Mouse (Mus musculus): ENCODE measurements around the gene Stk40. TPM values are rescaled to one million over a fixed set of nuclear protein-coding genes. Genes with fewer than 3 reads are reported as not detected.
"Not testable (repeated sequence)": the region's sequence is repeated elsewhere in the genome, so short reads cannot be mapped to it uniquely, and the experiment has no call there.

The Stk40 gene
- polyA plus RNA-seq, 1 experiment from 2014 or later, result 49.0 TPM

DNA sequence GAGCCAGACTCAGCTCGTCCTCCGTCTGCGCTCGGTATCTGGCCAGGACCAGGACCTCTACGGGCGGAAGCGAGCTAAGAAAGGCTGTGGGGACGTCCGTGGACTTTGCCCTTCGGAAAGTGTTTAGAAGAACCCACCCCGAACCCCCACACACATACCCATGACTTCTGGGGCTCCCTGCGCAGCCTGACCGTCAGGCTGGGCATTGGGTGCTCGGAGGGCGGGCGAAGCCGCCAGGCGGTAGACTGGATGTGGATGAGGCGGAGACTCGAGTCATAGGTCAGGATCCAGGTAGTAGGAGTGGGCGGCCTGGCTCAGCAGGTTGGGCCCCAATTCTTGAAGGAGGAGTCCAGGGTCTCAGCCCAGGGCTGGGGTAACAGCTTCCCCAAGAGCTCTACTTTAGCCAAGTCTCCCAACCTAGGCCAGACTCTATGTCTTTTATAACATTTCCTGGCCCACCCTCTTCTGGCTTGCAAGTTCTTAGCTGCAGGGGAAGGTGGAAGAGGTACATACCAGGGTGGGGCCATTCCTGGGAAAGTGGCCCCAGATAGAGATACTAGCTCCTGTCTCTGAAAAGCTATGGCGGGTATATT, 59.4 kb downstream of the Stk40 start, which contains the start of gene Sh3d21:
Sh3d21 (minus strand) TSS at position 425 of the 593 bp plus-strand sequence.
- peak within 1 kb of the TSS; percentile 46 for H3K4me3 ChIP-seq
- no peaks in the 10 kb centered on the region for H3K9me3 ChIP-seq
- ATAC-seq (ENCODE audit: low FRiP score, low read depth), result no peak; the same call in 1 of the 2 replicates
- H3K9ac ChIP-seq (replicated peaks), result peak within 1 kb of the TSS; percentile 57
- peaks cover 12% of the 10 kb centered on the region for H3K4me1 ChIP-seq
- H3K27me3 ChIP-seq, result 0 out of 2 replicates have a peak, but pooled peaks cover 7% of the 10 kb centered on the region
- WGBS, result 5% methylated on average over 22 of the region's 22 CpGs
- H3K27ac ChIP-seq (replicated peaks), result no peak within 1 kb of the TSS
- H3K4me2 ChIP-seq (replicated peaks), result peak within 1 kb of the TSS; percentile 82
- peaks cover 28% of the 10 kb centered on the region for H3K36me3 ChIP-seq

DNA sequence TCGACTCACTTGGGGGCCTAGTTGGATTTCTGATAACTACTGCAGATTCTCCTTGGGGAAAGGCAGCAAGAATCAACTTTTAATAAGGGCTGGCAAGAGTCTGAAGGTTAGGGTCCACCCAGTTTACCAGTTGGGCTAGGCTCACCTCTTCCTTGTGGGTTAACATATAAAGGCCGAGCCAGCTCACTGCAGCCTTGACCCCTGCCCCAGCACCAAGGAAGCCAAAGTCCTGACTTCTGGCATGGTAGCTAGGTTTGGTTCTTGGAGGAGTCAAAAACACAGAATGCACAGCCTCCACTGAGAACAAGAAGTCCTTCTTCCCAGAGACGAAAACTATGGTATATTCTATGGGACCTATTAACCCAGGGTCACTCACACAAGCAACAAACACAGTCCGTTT, 59.9 kb downstream of the Stk40 start:
- Histone ChIP-seq H3K4me3 (no peak overlapping the region), H3K36me3 (peaks cover 33% of the 10 kb centered on the region), H3K9me3 (no peaks in the 10 kb centered on the region), H3K4me2 (replicated peaks) (peak overlapping the region; percentile 82; the same call in 1 of the 2 replicates), H3K9ac (replicated peaks) (no peak overlapping the region), H3K27ac (replicated peaks) (no peak overlapping the region), H3K27me3 (0 out of 2 replicates have a peak, but pooled peaks cover 7% of the 10 kb centered on the region), H3K4me1 (peaks cover 12% of the 10 kb centered on the region)
- ATAC-seq (ENCODE audit: low FRiP score, low read depth), result no peak
- 71% methylated on average over 4 of the region's 4 CpGs for WGBS

DNA sequence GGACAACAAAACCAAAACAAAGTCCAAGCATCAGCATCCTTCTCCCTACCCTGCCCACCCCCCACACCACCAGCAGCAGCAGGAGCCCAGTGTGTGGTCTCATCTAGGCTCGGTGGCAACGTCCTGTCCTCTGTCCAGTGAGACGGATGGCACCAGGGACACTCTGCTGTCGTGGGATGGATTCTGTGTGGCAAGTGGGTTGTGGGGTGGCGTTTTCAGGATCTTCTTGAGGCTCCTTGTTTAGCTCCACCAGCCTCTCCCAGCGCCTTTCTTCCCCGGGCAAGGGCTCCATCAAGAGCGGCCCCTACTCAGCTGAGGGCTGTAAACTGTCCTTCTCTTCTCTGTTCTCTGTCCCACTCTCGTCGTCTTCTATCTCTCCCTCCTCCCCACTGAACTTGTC, 61.3 kb downstream of the Stk40 start:
- peaks cover 12% of the 10 kb centered on the region for H3K4me1 ChIP-seq
- H3K4me2 ChIP-seq (replicated peaks); H3K27ac ChIP-seq (replicated peaks); H3K9me3 ChIP-seq; H3K27me3 ChIP-seq; H3K9ac ChIP-seq (replicated peaks); H3K4me3 ChIP-seq; ATAC-seq (ENCODE audit: low FRiP score, low read depth): not testable (repeated sequence)
- peaks cover 47% of the 10 kb centered on the region for H3K36me3 ChIP-seq
- 73% methylated on average over 10 of the region's 10 CpGs for WGBS

DNA sequence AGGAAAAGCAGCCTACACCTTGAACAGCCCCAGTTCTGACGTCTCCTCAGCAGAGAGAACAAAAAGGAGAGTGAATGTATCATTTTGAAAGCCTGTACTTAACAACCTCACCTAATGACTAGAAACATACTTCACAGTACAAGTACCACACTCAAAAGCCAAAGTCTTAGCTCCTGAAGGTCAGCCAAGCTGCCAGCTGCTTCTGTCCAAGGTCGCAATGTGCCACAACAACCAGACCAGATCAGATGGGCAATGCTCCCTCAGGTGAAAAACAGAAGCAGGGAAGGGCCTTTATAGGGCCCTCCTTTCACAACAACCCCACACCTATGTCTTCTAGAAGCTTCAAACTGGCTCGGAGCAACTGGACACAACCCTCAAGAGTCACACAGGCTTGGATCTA, 62.3 kb downstream of the Stk40 start:
- Histone ChIP-seq H3K4me3 (no peak overlapping the region), H3K27me3 (0 out of 2 replicates have a peak, but pooled peaks cover 7% of the 10 kb centered on the region), H3K36me3 (peaks cover 56% of the 10 kb centered on the region), H3K9ac (replicated peaks) (no peak overlapping the region), H3K4me2 (replicated peaks) (no peak overlapping the region), H3K4me1 (peaks cover 12% of the 10 kb centered on the region), H3K9me3 (no peaks in the 10 kb centered on the region), H3K27ac (replicated peaks) (no peak overlapping the region)
- 80% methylated on average over 3 of the region's 3 CpGs for WGBS
- no peak for ATAC-seq (ENCODE audit: low FRiP score, low read depth)

DNA sequence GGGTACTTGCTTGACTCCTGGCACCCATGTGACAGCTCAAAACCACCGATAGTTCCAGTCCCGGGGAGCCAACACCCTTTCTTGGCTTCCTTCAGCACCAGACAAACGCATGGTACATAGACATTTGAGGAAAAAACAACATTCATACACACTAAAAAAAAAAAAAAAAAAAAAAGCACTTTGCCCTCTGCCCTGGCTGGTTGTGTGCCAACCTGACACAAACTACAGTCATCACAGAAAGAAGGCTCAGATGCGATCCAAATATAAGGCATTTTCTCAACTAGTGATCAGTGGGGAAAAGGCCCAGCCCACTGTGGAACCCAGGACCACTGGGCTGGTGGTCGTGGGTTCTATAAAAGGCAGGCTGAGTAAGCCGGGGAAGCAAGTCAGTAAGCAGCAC, 65.1 kb downstream of the Stk40 start:
- no peaks in the 10 kb centered on the region for H3K4me1 ChIP-seq
- no peak overlapping the region for H3K27ac ChIP-seq (replicated peaks)
- H3K27me3 ChIP-seq, result no peaks in the 10 kb centered on the region
- ATAC-seq (ENCODE audit: low FRiP score, low read depth), result no peak
- H3K4me2 ChIP-seq (replicated peaks), result no peak overlapping the region
- WGBS, result 95% methylated on average over 6 of the region's 6 CpGs
- no peak overlapping the region for H3K4me3 ChIP-seq
- H3K36me3 ChIP-seq, result peaks cover 82% of the 10 kb centered on the region
- no peaks in the 10 kb centered on the region for H3K9me3 ChIP-seq
- no peak overlapping the region for H3K9ac ChIP-seq (replicated peaks)

DNA sequence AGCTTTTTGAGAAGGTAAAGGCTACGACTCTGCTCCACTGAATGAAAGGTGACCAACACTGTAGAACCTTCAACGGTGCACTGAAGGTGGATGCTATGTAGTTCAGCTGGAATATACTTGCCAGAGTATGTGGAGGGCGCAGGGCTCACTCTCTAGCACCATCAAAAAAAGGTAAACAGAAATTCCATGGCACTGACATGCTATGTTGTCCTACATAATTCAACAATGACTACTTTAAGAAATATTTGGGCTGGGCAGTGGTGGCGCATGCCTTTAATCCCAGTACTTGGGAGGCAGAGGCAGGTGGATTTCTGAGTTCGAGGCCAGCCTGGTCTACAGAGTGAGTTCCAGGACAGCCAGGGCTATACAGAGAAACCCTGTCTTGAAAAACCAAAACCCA, 67.0 kb downstream of the Stk40 start:
- H3K4me3 ChIP-seq; H3K4me2 ChIP-seq (replicated peaks); H3K9me3 ChIP-seq; H3K9ac ChIP-seq (replicated peaks); H3K4me1 ChIP-seq; H3K27ac ChIP-seq (replicated peaks); H3K27me3 ChIP-seq; ATAC-seq (ENCODE audit: low FRiP score, low read depth): not testable (repeated sequence)
- peaks cover 96% of the 10 kb centered on the region for H3K36me3 ChIP-seq
- 98% methylated on average over 5 of the region's 5 CpGs for WGBS

DNA sequence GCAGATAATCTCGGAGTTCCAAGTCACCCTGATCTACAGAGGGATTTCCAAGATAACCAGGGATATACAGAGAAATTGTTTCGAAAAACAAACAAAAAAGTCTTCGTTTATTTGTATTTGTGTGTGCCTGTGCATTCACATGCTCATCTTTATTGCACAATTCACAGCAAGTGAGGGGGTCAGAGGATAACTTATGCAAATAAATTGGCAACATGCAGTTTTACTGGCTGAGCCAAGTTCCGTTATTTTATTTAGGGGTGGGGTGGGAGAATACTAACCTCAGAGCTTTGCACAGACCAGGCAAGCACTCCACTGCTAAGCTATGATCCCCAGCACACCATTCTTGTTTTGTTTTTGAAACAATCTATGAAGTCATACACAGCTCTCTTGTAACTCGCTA, 70.0 kb downstream of the Stk40 start:
- Histone ChIP-seq H3K27me3 (no peaks in the 10 kb centered on the region), H3K27ac (replicated peaks) (no peak overlapping the region), H3K4me1 (no peaks in the 10 kb centered on the region), H3K4me3 (no peak overlapping the region), H3K9ac (replicated peaks) (no peak overlapping the region), H3K4me2 (replicated peaks) (no peak overlapping the region), H3K36me3 (peaks cover 91% of the 10 kb centered on the region), H3K9me3 (no peaks in the 10 kb centered on the region)
- 90% methylated on average over 5 of the region's 5 CpGs for WGBS
- no peak for ATAC-seq (ENCODE audit: low FRiP score, low read depth)

DNA sequence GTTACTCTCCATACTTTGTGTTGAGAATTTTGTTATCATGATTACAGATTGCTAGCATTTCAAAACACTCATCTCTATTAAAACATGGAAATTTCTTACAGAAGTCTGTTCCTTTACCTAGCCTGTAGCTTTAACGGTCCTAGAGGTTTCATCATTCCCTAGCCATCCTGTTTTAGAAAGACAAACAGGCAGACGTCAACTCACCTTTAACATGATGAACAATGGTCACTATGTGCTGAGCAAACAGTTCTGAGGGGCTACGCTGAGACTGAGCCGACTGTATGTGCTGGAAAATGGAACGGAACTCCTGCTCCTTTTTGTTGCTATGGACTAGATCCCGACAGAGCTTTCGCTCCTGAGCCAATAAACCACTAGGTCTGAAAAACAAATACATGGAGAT, 72.2 kb downstream of the Stk40 start:
- WGBS, result 92% methylated on average over 7 of the region's 7 CpGs
- peaks cover 87% of the 10 kb centered on the region for H3K36me3 ChIP-seq
- not testable (repeated sequence) for H3K27me3 ChIP-seq; H3K4me1 ChIP-seq; H3K9me3 ChIP-seq; H3K9ac ChIP-seq (replicated peaks); H3K27ac ChIP-seq (replicated peaks); H3K4me2 ChIP-seq (replicated peaks); ATAC-seq (ENCODE audit: low FRiP score, low read depth); H3K4me3 ChIP-seq

DNA sequence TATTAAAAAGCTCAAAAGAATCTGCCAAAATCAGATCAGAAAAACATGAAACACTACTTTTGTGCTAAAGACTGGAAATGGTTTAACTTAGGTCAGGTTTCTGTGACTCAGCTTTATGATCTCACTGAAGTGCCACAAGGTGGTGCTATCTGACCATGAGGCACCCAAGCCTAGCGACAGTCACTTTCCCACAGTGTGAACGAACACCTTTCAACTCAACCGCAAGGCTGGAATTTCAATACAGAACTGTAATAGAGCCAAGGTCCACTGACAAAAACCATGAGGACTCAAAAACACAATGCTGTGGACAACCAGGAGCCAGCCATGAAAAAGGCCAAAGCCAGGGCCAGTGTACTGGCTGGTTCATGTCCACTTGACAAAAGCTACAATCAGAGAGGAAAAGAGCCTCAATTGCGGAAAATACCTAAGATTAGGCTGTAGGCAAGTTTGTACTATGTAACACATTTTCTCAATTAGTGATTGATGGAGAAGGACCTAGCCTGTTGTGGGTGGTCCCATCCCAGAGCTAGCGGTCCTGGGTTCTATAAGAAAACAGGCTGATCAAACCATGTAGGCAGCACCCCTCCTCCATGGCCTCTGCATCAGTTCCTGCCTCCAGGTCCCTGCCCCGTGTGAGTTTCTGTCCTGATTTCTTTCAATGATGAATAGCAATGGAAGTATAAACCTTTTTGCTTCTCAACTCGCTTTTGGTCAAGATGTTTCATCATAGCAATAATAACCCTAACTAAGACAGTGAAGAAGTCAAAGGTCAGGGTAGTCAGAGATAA, 77.6 kb downstream of the Stk40 start:
- H3K9me3 ChIP-seq, result no peaks in the 10 kb centered on the region
- H3K27ac ChIP-seq (replicated peaks), result no peak overlapping the region
- no peak for ATAC-seq (ENCODE audit: low FRiP score, low read depth)
- H3K9ac ChIP-seq (replicated peaks), result no peak overlapping the region
- WGBS, result 70% methylated on average over 7 of the region's 7 CpGs
- H3K36me3 ChIP-seq, result peaks cover 56% of the 10 kb centered on the region
- H3K27me3 ChIP-seq, result no peaks in the 10 kb centered on the region
- no peaks in the 10 kb centered on the region for H3K4me1 ChIP-seq
- H3K4me3 ChIP-seq, result no peak overlapping the region
- H3K4me2 ChIP-seq (replicated peaks), result no peak overlapping the region

DNA sequence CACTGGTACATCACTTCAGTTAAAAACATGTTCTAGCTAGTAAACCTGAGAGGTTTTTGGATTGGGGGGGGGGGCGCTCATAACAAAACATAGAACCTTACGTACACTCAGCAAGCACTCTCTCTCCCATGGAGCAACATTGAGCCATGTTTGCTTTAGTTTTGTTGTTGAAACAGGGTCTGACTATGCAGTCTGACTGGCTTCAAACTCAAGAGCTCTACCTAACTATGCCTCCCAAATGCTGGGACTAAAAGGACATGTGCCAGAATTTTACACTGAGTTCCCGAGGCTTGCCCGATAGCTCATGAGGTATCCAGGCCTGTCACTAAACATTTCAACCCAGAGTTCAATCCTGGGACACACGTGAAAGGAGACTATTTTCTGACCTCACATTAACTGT, 79.3 kb downstream of the Stk40 start:
- ATAC-seq (ENCODE audit: low FRiP score, low read depth), result no peak
- peaks cover 45% of the 10 kb centered on the region for H3K36me3 ChIP-seq
- no peak overlapping the region for H3K4me3 ChIP-seq
- H3K9ac ChIP-seq (replicated peaks), result no peak overlapping the region
- 94% methylated on average over 5 of the region's 5 CpGs for WGBS
- no peaks in the 10 kb centered on the region for H3K4me1 ChIP-seq
- no peak overlapping the region for H3K4me2 ChIP-seq (replicated peaks)
- no peaks in the 10 kb centered on the region for H3K9me3 ChIP-seq
- no peak overlapping the region for H3K27ac ChIP-seq (replicated peaks)
- no peaks in the 10 kb centered on the region for H3K27me3 ChIP-seq

DNA sequence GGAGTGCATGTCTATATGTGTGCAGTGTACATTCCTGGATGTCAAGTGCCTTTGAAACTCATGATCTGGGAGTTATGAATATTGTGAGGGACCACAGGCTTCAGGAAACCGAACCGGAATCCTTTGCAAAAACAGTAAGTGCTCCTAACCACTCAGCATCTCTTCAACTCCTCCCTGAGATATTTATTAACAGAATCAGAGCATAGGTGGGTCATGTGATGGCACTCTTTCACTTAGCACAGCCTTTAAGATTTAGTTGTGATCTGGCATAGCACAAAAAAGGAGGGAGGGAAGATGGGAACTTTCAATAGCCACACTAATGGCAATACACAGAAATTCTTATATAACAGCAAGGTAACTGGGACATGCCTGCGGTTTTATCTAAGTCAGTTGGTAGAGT, 83.3 kb downstream of the Stk40 start:
- H3K9ac ChIP-seq (replicated peaks), result no peak overlapping the region
- H3K9me3 ChIP-seq, result no peaks in the 10 kb centered on the region
- no peak for ATAC-seq (ENCODE audit: low FRiP score, low read depth)
- peaks cover 36% of the 10 kb centered on the region for H3K36me3 ChIP-seq
- WGBS, result over 99% methylated on average over 3 of the region's 3 CpGs
- no peak overlapping the region for H3K4me3 ChIP-seq
- H3K4me2 ChIP-seq (replicated peaks), result no peak overlapping the region
- no peak overlapping the region for H3K27ac ChIP-seq (replicated peaks)
- H3K4me1 ChIP-seq, result no peaks in the 10 kb centered on the region
- H3K27me3 ChIP-seq, result no peaks in the 10 kb centered on the region
